ENCODE assay signal across 23 mouse cellular contexts in genomic region chr12:83402270-83402669, GRCm38 (mm10).
DNase-seq lines count a peak whose midpoint lies in the region; ATAC-seq and TF ChIP-seq lines count a peak whose summit lies in the region.
"Had no signal": no experiment of that assay in that cellular context is flagged by ENCODE, and none has a peak within 500 bp of the region (broad histone marks: within the 10 kb centered on the region; RNA-seq: fewer than 3 reads in every experiment).

No protein-coding gene starts in this region.

- peak overlapping the region; percentile 16; the same call in 1 of the 2 replicates for H3K9ac ChIP-seq in heart, embryonic 14.5 days (ENCODE audit: low read length)
- H3K9ac ChIP-seq in liver, embryonic 12.5 days, result no peak overlapping the region
- no peak overlapping the region for H3K9ac ChIP-seq in liver, embryonic 15.5 days
- no peak overlapping the region for H3K9ac ChIP-seq in liver, postnatal 0 days (replicated peaks)
- H3K9ac ChIP-seq: embryonic facial prominence, embryonic 13.5 days; embryonic facial prominence, embryonic 15.5 days; forebrain, embryonic 12.5 days had no signal

- TF ChIP-seq CTCF in liver, postnatal 0 days (IDR thresholded peaks at IDR 0.05; ENCODE audit: low read depth), result no peak

- no peak overlapping the region; a peak in 1 of 4 replicates for H3K27ac ChIP-seq in heart, embryonic 14.5 days (replicated peaks in 1 of 2; ENCODE audit: control insufficient read depth in 1 of 2, insufficient read depth in 1 of 2, low read depth in 2 of 2, low read length in 2 of 2)
- H3K27ac ChIP-seq in liver, embryonic 12.5 days, result peak overlapping the region; percentile 38; the same call in 1 of the 2 replicates
- H3K27ac ChIP-seq in liver, embryonic 15.5 days (replicated peaks), result no peak overlapping the region
- H3K27ac ChIP-seq in liver, postnatal 0 days (ENCODE audit: low read depth), result peak overlapping the region; percentile 24; the same call in 1 of the 2 replicates
- H3K27ac ChIP-seq: embryonic facial prominence, embryonic 13.5 days; embryonic facial prominence, embryonic 15.5 days; forebrain, embryonic 10.5 days; forebrain, embryonic 12.5 days had no signal

- DNase-seq in heart, postnatal 10 days, result no peak
- DNase-seq in liver, postnatal 0 days, result peak; percentile 57
- no peak for DNase-seq in gastrocnemius, adult 8-10 months (ENCODE audit: low spot score in 2 of 2)
- DNase-seq in spleen, postnatal 4 days (ENCODE audit: low spot score in 2 of 2), result no peak
- DNase-seq: adrenal gland, adult 2 months; adrenal gland, postnatal 10 days; adrenal gland, postnatal 25 days; cerebellum, adult 11 months; cerebellum, adult 18-20 months; cerebellum, adult 8-10 months; cerebellum, adult 9-11 months; cerebellum, postnatal 14 days; cerebellum, postnatal 36 days; embryo, embryonic 11 days had no signal

- peaks cover 10 to 23% of the 10 kb centered on the region in 2 experiments for H3K4me1 ChIP-seq in heart, embryonic 14.5 days (ENCODE audit: control insufficient read depth in 2 of 2, insufficient read depth in 2 of 2, low read length in 2 of 2)
- peaks cover 7% of the 10 kb centered on the region; the same call in 1 of the 2 replicates for H3K4me1 ChIP-seq in liver, embryonic 12.5 days
- peaks cover 11% of the 10 kb centered on the region; the same call in 1 of the 2 replicates for H3K4me1 ChIP-seq in liver, embryonic 15.5 days (replicated peaks)
- peaks cover 4% of the 10 kb centered on the region for H3K4me1 ChIP-seq in liver, postnatal 0 days (ENCODE audit: insufficient read depth)
- H3K4me1 ChIP-seq: embryonic facial prominence, embryonic 13.5 days; embryonic facial prominence, embryonic 15.5 days; forebrain, embryonic 10.5 days; forebrain, embryonic 12.5 days had no signal

- H3K4me3 ChIP-seq in heart, embryonic 14.5 days (ENCODE audit: control insufficient read depth in 1 of 2, insufficient read depth in 1 of 2, low read depth in 1 of 2, low read length in 2 of 2), result no peak overlapping the region
- H3K4me3 ChIP-seq in liver, embryonic 12.5 days, result no peak overlapping the region
- H3K4me3 ChIP-seq in liver, embryonic 15.5 days (replicated peaks), result no peak overlapping the region
- no peak overlapping the region for H3K4me3 ChIP-seq in liver, postnatal 0 days (ENCODE audit: low read depth, low read length)
- H3K4me3 ChIP-seq: embryonic facial prominence, embryonic 13.5 days; embryonic facial prominence, embryonic 15.5 days; erythroblast, embryonic 14.5 days; forebrain, embryonic 10.5 days; forebrain, embryonic 12.5 days had no signal

- WGBS in heart, embryonic 14.5 days, result 58% methylated on average over 5 of the region's 5 CpGs
- WGBS in liver, embryonic 12.5 days (ENCODE audit: insufficient replicate concordance), result 65% methylated on average over 5 of the region's 5 CpGs
- WGBS in liver, embryonic 15.5 days (ENCODE audit: insufficient replicate concordance), result 50% methylated on average over 5 of the region's 5 CpGs
- WGBS in liver, postnatal 0 days (ENCODE audit: insufficient replicate concordance), result 55% methylated on average over 5 of the region's 5 CpGs

- no peaks in the 10 kb centered on the region for H3K36me3 ChIP-seq in heart, embryonic 14.5 days (ENCODE audit: control insufficient read depth, insufficient read depth, low read length)
- no peaks in the 10 kb centered on the region for H3K36me3 ChIP-seq in liver, embryonic 12.5 days
- no peaks in the 10 kb centered on the region for H3K36me3 ChIP-seq in liver, embryonic 15.5 days (replicated peaks)
- no peaks in the 10 kb centered on the region for H3K36me3 ChIP-seq in liver, postnatal 0 days (replicated peaks; ENCODE audit: insufficient read depth, low read length)
- H3K36me3 ChIP-seq: embryonic facial prominence, embryonic 13.5 days; embryonic facial prominence, embryonic 15.5 days; forebrain, embryonic 10.5 days; forebrain, embryonic 12.5 days had no signal

- TF ChIP-seq EP300 in liver, postnatal 0 days (IDR thresholded peaks at IDR 0.05; ENCODE audit: low read depth), result no peak

- H3K9me3 ChIP-seq in heart, embryonic 14.5 days (ENCODE audit: control insufficient read depth, low read length), result no peaks in the 10 kb centered on the region
- no peaks in the 10 kb centered on the region for H3K9me3 ChIP-seq in liver, embryonic 12.5 days (replicated peaks)
- H3K9me3 ChIP-seq in liver, embryonic 15.5 days (replicated peaks), result no peaks in the 10 kb centered on the region
- H3K9me3 ChIP-seq in liver, postnatal 0 days (ENCODE audit: low read length), result no peaks in the 10 kb centered on the region
- H3K9me3 ChIP-seq: embryonic facial prominence, embryonic 13.5 days; embryonic facial prominence, embryonic 15.5 days; forebrain, embryonic 10.5 days; forebrain, embryonic 12.5 days had no signal

- no peaks in the 10 kb centered on the region for H3K27me3 ChIP-seq in heart, embryonic 14.5 days (ENCODE audit: control insufficient read depth, insufficient read depth, low read length)
- H3K27me3 ChIP-seq in liver, embryonic 12.5 days (replicated peaks), result no peaks in the 10 kb centered on the region
- no peaks in the 10 kb centered on the region for H3K27me3 ChIP-seq in liver, embryonic 15.5 days
- H3K27me3 ChIP-seq in liver, postnatal 0 days (ENCODE audit: insufficient read depth, low read length), result no peaks in the 10 kb centered on the region
- H3K27me3 ChIP-seq: embryonic facial prominence, embryonic 13.5 days; embryonic facial prominence, embryonic 15.5 days; forebrain, embryonic 12.5 days had no signal

- intact Hi-C loops in heart, postnatal 10 days (cut with DNase I), result no loop called here

- H3K4me2 ChIP-seq in heart, embryonic 14.5 days (ENCODE audit: low read length), result no peak overlapping the region
- H3K4me2 ChIP-seq in liver, embryonic 12.5 days, result no peak overlapping the region
- no peak overlapping the region for H3K4me2 ChIP-seq in liver, embryonic 15.5 days
- H3K4me2 ChIP-seq in liver, postnatal 0 days (ENCODE audit: low read depth, low read length), result no peak overlapping the region
- H3K4me2 ChIP-seq: embryonic facial prominence, embryonic 13.5 days; embryonic facial prominence, embryonic 15.5 days; forebrain, embryonic 12.5 days had no signal

- no peak for ATAC-seq in heart, embryonic 14.5 days (ENCODE audit: insufficient number of reproducible peaks, insufficient read depth, low FRiP score, low read depth)
- no peak for ATAC-seq in liver, embryonic 12.5 days
- ATAC-seq in liver, embryonic 15.5 days (ENCODE audit: insufficient read depth), result peak; percentile 31; the same call in 1 of the 2 replicates
- ATAC-seq in liver, postnatal 0 days, result peak; percentile 46; the same call in 1 of the 2 replicates
- ATAC-seq: forebrain, embryonic 14.5 days had no signal

Comparison
In these comparisons a context has a peak if more than half of its experiments do, and no peak if none do; other contexts are left out.
1. ATAC-seq: peak in liver, embryonic 15.5 days (single experiment) and liver, postnatal 0 days (single experiment); none in heart, embryonic 14.5 days (single experiment) and liver, embryonic 12.5 days (single experiment).
2. H3K27ac ChIP-seq: peak in liver, embryonic 12.5 days (single experiment) and liver, postnatal 0 days (single experiment); none in heart, embryonic 14.5 days (0 of 2) and liver, embryonic 15.5 days (single experiment).